Mouse (Mus musculus) induced T-regulatory cell, adult 2 months (primary cell): Measurements from ENCODE around the gene Cps1.

ENCODE experiments used
- DNase-seq: peaks from one replicate; pipeline ENCODE4 v3.0.0-alpha.2; 2012; ENCODE audit warnings: low read depth

Gene Cps1

DNA sequence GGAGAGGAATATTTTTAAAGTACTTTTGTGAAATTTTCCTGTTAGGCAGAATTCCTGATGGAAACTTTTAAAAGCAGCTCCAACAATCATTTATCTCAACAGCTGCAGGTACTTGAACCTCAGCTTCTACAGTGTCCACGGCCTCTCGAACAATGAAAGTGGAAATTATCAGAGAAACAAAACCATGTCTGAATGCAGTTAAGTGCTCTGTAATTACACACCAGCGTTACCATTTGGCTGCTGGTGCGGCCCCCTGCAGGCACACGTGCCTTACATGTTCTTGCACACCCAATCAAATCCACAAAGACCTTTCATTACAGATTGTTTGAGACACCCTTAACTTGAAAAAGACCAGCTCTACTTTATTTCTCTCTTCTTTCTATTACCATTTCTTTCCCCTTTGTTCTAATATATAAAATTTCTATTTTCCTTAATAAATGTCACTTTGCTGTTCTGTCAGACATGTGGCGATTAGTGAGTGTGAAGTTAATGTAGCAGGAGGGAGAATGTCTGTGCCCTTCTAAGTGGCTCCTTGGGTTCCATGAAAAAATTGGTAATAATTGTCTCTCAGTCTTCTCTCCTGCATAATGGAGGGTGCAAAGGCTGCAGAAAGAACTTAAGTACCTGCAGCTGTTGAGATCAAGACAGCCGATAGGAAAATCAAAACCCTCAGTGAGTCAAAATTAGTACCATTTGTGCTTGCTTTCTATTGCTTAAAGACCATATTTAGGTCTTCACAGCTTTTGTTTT is 112.8 kb downstream of the Cps1 start:
- DNase-seq, result no peak

DNA sequence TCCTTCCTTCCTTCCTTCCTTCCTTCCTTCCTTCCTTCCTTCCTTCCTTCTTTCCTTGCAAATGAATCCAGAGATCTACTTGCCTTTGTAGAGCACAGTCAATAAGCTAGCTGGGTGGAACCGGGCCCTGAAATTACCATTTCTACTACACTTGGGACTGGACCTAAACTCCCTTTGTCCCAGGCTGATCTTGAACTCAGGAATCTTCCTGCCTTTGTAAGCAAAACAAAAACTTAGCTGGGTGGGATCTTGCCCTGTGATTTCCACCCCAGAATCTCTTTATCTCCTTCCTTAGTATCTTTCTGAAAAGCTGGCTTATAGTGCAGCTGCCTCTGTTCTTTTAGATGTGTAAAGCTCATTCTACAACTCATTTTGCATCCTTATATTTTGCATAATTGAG is 115.6 kb downstream of the Cps1 start:
- no peak for DNase-seq

DNA sequence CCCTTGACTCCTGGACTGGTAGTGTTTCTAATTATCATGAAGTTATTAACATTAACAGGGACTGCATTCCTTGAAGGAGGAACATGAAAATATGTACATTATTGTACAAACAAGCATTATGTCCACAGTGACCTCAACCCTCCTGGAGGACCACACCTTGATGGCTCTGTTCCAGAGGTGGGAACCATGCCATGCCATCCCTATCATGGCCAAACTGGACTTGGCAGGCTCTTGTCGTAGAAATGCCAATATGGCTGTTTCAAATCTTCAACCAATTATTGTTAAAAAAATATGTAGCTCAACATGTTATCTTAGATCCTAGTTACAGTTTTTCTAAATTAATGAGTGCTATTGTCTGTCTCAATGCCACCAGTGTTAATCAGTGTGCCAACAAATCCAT is 116.1 kb downstream of the Cps1 start:
- no peak for DNase-seq

DNA sequence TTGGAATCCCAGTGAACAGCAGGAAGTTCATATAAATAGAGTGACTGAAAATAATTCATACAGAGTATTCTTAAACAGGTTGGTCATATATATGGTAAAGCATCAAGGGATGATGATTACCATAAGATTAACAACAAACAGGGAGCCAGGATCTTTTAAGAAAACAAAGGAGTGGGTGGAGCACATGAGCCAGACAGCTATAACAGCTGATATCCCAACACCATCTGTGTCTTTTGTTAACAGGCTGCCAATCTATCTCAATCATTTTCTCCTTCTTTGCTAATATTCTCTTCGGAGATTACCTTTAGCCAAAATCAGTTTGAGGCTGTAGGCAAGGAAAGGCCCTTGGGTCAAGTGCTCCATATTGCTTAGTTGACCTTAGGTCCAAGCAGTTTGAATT is 142.4 kb downstream of the Cps1 start:
- DNase-seq, result no peak

DNA sequence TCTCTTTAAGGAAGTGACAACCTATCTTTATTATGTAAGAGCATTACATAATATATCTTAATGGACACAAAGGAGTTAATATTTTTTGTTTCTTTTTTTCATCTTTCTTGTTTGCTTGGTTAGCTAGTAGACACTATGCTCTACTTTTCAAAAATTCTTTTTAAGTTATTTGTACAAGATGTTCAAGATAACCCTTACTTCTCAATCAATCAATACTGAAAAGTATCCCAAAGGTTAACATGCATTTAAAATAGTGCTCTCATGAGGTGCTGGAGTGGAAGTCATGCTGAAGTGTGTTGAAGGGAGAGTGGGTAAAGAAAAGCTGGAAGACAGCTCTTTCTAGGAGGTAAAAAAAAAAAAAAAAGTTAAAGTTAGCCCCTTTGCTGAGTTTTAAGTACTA is 145.1 kb downstream of the Cps1 start:
- DNase-seq, result no peak

DNA sequence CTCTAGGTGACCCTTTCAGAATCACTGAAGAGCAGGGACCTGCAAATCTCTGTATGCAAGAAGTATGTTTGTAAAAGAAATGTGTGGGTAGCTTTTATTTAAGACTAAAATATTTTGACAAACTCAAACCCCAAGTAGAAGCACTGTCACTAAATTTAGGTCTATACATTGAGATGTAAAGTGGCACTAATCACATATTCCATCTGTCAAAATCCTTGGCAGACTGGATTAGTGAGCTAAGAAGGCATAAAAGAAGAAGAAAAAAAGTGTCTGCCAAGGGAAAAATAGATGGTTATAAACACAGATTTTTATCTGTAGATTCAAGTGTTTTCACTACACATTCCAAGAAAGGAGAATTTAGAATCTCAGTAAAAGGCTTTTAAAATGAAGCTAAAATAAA is 145.6 kb downstream of the Cps1 start:
- no peak for DNase-seq

DNA sequence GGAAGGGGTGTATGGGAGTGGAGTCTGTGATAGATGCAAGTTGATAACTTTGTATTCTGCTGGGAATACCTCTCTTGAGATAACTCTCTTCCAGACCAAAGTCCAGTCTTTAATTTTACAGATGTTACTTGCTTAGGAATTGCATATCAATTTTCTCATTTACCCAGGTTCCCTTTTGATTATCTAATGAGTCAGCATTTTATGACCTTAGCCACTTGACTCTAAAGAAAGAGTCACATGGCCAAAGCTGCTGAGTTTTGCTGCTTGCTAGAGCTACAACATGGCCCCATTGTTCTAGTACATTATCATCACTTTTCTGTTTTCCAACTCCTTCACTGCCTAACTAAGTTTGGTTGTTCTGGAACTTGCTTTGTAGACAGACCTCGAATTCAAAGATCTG is 153.4 kb downstream of the Cps1 start:
- no peak for DNase-seq
